1 mouse cellular context compared by ENCODE assay signal in the genomic region with DNA sequence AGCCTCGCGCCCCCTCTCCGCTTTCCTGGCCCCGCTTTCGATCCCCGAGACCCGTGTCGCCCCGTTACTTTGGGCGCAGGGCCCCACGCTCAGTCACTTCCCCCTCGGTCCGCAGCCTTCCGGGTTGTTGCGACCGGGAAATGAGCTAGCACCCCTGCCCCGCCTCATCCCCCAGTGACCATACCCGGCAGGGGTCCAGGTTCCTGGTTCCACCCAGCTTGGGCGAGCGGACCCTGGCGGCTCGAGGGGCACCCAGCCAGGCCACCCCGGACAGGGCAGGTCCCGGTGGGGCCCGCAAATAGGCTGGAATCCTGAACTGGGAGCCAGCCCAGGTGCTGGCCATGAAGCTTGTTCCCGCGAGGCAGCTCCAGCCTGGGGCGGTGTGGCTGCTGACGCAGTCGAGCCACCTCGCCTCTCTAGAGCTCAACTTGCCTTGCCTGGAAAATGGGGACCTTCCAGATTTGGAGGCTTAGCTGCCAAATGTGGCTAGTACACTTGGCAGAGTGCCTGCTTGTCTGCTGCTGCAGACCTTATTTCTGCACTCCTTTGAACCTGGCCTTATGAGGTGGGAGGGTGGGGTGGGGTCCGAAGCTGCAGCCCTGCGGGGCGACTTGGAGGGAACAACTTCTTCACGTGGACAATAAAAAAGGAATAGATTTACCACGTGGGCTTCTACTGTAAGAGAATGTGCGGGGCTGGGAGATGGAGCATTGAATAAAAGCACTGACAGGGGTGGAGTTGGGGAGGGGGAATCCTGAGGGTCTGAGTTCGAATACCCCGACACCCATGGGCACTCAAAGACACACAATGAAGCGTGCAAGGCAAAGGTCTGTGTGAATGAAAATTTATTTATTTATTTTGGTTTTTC.
TF ChIP-seq lines count a peak whose summit lies in the region.

No protein-coding gene starts in this region.

TF ChIP-seq in MEL, 35 proteins besides CTCF, POLR2A, EP300 and RAD21:
- TF ChIP-seq ZMIZ1 (IDR thresholded peaks at IDR 0.05; ENCODE audit: low read depth, low read length) (no peak; the same call in 1 of the 2 replicates), MEF2A (IDR thresholded peaks at IDR 0.05; ENCODE audit: extremely low read depth, insufficient replicate concordance, low read depth, low read length, poor library complexity, severe bottlenecking) (0 out of 2 replicates have a peak, but pooled peaks have one; percentile 14), TAL1 (IDR thresholded peaks at IDR 0.05; ENCODE audit: low read length) (no peak; the same call in 1 of the 2 replicates), MAZ (IDR thresholded peaks at IDR 0.05; ENCODE audit: low read depth, low read length) (peak; percentile 74), SIN3A (IDR thresholded peaks at IDR 0.05; ENCODE audit: low read length) (no peak; the same call in none of the 2 replicates), MAX (IDR thresholded peaks at IDR 0.05; ENCODE audit: low read length) (peak; percentile 71; the same call in 1 of the 2 replicates), RCOR1 (IDR thresholded peaks at IDR 0.05; ENCODE audit: low read depth, low read length) (peak; percentile 61), POLR2AphosphoS5 (IDR thresholded peaks at IDR 0.05; ENCODE audit: borderline replicate concordance, low read depth, low read length) (no peak), TCF12 (IDR thresholded peaks at IDR 0.05; ENCODE audit: low read depth, low read length) (0 out of 2 replicates have a peak, but pooled peaks have one; percentile 37), ZC3H11A (IDR thresholded peaks at IDR 0.05; ENCODE audit: low read depth, low read length) (no peak), ELF1 (IDR thresholded peaks at IDR 0.05; ENCODE audit: low read depth, low read length) (peak; percentile 82), MXI1 (IDR thresholded peaks at IDR 0.05; ENCODE audit: low read depth, low read length) (peak; percentile 83), USF1 (IDR thresholded peaks at IDR 0.05; ENCODE audit: low read depth, low read length) (peak; percentile 59), E2F4 (IDR thresholded peaks at IDR 0.05; ENCODE audit: borderline replicate concordance, low read depth, low read length) (no peak), HCFC1 (IDR thresholded peaks at IDR 0.05; ENCODE audit: low read depth, low read length) (0 out of 2 replicates have a peak, but pooled peaks have one; percentile 36), SMC3 (IDR thresholded peaks at IDR 0.05; ENCODE audit: low read depth, low read length) (no peak), GABPA (IDR thresholded peaks at IDR 0.05; ENCODE audit: low read depth, low read length) (no peak), BHLHE40 (IDR thresholded peaks at IDR 0.05; ENCODE audit: borderline replicate concordance, low read depth, low read length) (no peak), JUND (IDR thresholded peaks at IDR 0.05; ENCODE audit: low read depth, low read length) (no peak), ZKSCAN1 (IDR thresholded peaks at IDR 0.05; ENCODE audit: low read depth, low read length) (no peak), POLR2AphosphoS2 (IDR thresholded peaks at IDR 0.05; ENCODE audit: low read length) (0 out of 2 replicates have a peak, but pooled peaks have one; percentile 13), CHD1 (IDR thresholded peaks at IDR 0.05; ENCODE audit: low read depth, low read length) (no peak), MYC (IDR thresholded peaks at IDR 0.05; ENCODE audit: low read depth, low read length) (peak; percentile 58; the same call in 1 of the 2 replicates), CHD2 (IDR thresholded peaks at IDR 0.05; ENCODE audit: low read length) (no peak), GATA1 (IDR thresholded peaks at IDR 0.05; ENCODE audit: low read depth, low read length) (no peak), NRF1 (IDR thresholded peaks at IDR 0.05; ENCODE audit: insufficient read depth, low read depth, low read length, poor library complexity, severe bottlenecking) (no peak), KAT2A (conservative IDR thresholded peaks at IDR 0.05; ENCODE audit: low read depth, low read length) (no peak), ZNF384 (IDR thresholded peaks at IDR 0.05; ENCODE audit: low read depth, low read length) (no peak), MYB (IDR thresholded peaks at IDR 0.05; ENCODE audit: low read depth, low read length) (0 out of 2 replicates have a peak, but pooled peaks have one; percentile 14), UBTF (IDR thresholded peaks at IDR 0.05; ENCODE audit: borderline replicate concordance, insufficient read depth, low read depth, low read length) (peak; percentile 78; the same call in 1 of the 2 replicates), ETS1 (IDR thresholded peaks at IDR 0.05; ENCODE audit: low read depth, low read length) (peak; percentile 54), TBP (IDR thresholded peaks at IDR 0.05; ENCODE audit: low read depth, low read length) (no peak), USF2 (IDR thresholded peaks at IDR 0.05; ENCODE audit: borderline replicate concordance in 1 of 2, insufficient read depth in 1 of 2, low read depth in 1 of 2, low read length in 2 of 2) (no peak), MAFK (IDR thresholded peaks at IDR 0.05; ENCODE audit: borderline replicate concordance, low read depth, low read length) (no peak; the same call in 1 of the 2 replicates), NELFE (IDR thresholded peaks at IDR 0.05; ENCODE audit: low read depth, low read length) (no peak)
